Mouse (Mus musculus): ENCODE measurements around the gene Etv6.

- TF ChIP-seq POLR2A (IDR thresholded peaks at IDR 0.05; ENCODE audit: borderline replicate concordance, low read depth, low read length) (no peak), CTCF (IDR thresholded peaks at IDR 0.05; ENCODE audit: low read depth, low read length) (no peak)
Observed at GRCm38 (mm10) chr6:134102396-134102795, 66.9 kb downstream of the Etv6 start.
